Mouse (Mus musculus) leukemia stem cell, adult 10-12 weeks (primary cell): ENCODE measurements around the gene Coq8b. TPM values are rescaled to one million over a fixed set of nuclear protein-coding genes. Genes with fewer than 3 reads are reported as not detected.

ENCODE experiments used
- polyA plus RNA-seq: library from polyadenylated mRNA; stranded (reverse); fragments of >175 nt; gene quantifications from 2 replicates; pipeline ENCODE4 v1.2.3, GENCODE M21; 2012; ENCODE audit warnings: low replicate concordance

Coq8b gene
- polyA plus RNA-seq: 30.3 and 47.8 TPM in 2 replicates

DNA sequence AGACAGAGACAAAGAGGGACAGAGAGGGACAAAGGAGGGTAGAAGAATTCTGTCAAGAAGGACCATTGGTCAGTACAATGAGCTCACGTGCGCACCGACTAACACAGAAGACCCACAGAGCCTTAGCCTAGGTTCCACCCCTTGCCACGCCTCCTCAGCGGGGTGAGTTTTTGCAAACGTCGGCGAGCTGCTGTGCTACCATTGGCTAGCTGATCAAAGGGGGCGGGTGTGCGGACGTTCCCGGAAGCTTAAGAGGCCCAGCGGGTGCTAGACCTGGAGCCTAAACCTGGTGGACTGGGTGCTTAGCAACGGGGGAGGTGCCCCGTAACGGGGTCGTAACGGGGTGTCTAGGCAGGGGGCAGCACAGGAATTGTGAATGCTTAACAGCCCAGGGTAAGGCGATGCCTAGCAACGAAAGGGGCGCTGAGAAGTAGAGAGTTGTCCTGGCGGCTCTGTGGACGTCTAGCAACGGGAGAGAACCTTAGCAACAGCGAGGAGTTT lies at the start of gene Coq8b:
Coq8b (plus strand) TSS at position 243 of the 501 bp plus-strand sequence.

GRCm38 (mm10) chr7:27195681-27196611 lies 36.9 kb upstream of the Coq8b start, which contains the start of the genes BC024978 and Snrpa:
TSS of gene BC024978 (plus strand) at chr7:27195781.
TSS of gene Snrpa (minus strand) at chr7:27196271.

GRCm38 (mm10) chr7:27228281-27228821 lies 4.5 kb upstream of the Coq8b start, which contains the start of gene Itpkc:
TSS of gene Itpkc (minus strand) at chr7:27228661.

DNA sequence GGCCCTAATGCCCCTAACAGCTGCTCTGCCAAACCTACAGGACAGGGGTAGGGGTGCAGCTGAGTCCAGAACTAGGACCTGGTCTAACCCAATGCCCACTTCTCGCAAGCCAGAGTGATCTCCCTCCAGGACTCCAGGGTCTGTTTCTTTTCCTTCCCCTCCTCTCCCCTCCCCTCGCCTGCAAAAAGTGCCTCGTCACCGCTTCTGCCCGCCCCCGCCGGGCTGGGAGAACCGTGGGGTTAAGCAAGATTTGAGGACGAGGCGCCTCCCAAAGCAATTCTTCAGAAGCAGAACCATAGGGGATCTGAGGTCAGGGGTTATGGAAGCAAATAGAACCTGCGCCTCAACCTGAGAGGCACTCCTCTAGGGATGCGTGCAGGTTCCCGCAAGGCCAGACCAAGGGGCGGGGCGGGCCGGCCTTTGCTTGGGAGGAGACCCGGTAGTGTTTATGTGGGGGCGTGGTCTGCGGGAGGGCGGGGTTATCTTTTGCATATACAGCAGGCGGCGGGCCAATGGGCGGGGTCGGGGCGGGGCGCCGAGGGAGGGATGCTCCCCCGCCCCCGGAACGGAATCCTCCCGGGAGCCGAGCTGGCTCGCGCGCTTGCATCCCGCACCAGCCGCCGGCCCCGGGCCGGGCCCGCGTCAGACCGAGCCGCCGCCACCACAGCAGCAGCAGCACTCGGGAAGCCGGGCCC lies 25.5 kb downstream of the Coq8b start, which contains the start of gene Numbl:
Numbl (plus strand) TSS at position 229 of the 695 bp plus-strand sequence.

Other genes starting within 250 kb of the Coq8b start
- gene Cyp2a12, start 203.9 kb upstream of the Coq8b start, polyA plus RNA-seq: not detected in 2 replicates
- gene Cyp2f2, start 113.1 kb upstream of the Coq8b start, polyA plus RNA-seq: not detected in 2 replicates
- not detected in 2 replicates for gene Cyp2t4, start 79.3 kb upstream of the Coq8b start, polyA plus RNA-seq
- 74.7 and 137 TPM in 2 replicates for gene Egln2, start 66.2 kb upstream of the Coq8b start, polyA plus RNA-seq
- gene Rab4b, start 54.1 kb upstream of the Coq8b start, polyA plus RNA-seq: 231 and 342 TPM in 2 replicates
- gene Gm21983, start 51.9 kb upstream of the Coq8b start, polyA plus RNA-seq: 0.32 and 1.8 TPM in 2 replicates
- not detected in 2 replicates for gene Mia, start 51.9 kb upstream of the Coq8b start, polyA plus RNA-seq
- 3.1 and 5.7 TPM in 2 replicates for gene BC024978, start 37.2 kb upstream of the Coq8b start, polyA plus RNA-seq
- gene Snrpa, start 36.8 kb upstream of the Coq8b start, polyA plus RNA-seq: 820 and 1,336 TPM in 2 replicates
- 3.4 and 6.0 TPM in 2 replicates for gene Itpkc, start 4.4 kb upstream of the Coq8b start, polyA plus RNA-seq
- gene Numbl, start 25.4 kb downstream of the Coq8b start, polyA plus RNA-seq: 4.0 and 4.9 TPM in 2 replicates
- gene Ltbp4, start 104.7 kb downstream of the Coq8b start, polyA plus RNA-seq: 2.1 and 4.3 TPM in 2 replicates
- 394 and 419 TPM in 2 replicates for gene Shkbp1, start 123.0 kb downstream of the Coq8b start, polyA plus RNA-seq
- gene Gm20479, start 124.4 kb downstream of the Coq8b start, polyA plus RNA-seq: not detected in 2 replicates
- gene Sptbn4, start 214.7 kb downstream of the Coq8b start, polyA plus RNA-seq: 0.24 and 0.45 TPM in 2 replicates
- gene Blvrb, start 215.0 kb downstream of the Coq8b start, polyA plus RNA-seq: 834 and 943 TPM in 2 replicates
- 20.2 and 49.9 TPM in 2 replicates for gene Sertad3, start 240.7 kb downstream of the Coq8b start, polyA plus RNA-seq